Mouse (Mus musculus) CH12.LX (cell line): ENCODE measurements around the gene Olfr97. TPM values are rescaled to one million over a fixed set of nuclear protein-coding genes. Genes with fewer than 3 reads are reported as not detected.

ENCODE experiments used
- DNase-seq: peaks from one replicate; pipeline ENCODE4 v3.0.0-alpha.2; 2013; ENCODE audit errors: extremely low read depth
- H3K27ac ChIP-seq: 2 replicates; pipeline ENCODE4 v1.5.1; 2012; ENCODE audit warnings: low read depth, mild to moderate bottlenecking, control low read depth, moderate library complexity; ENCODE audit not compliant: insufficient read depth
- H3K27me3 ChIP-seq: replicated peaks from 2 replicates; pipeline ENCODE3; 2012; ENCODE audit warnings: inconsistent platforms
- H3K36me3 ChIP-seq, 2 experiments: replicated peaks in 1 of 2; 2 replicates each; pipeline versions ENCODE3 to v1.6.1; 2012; ENCODE audit warnings: inconsistent platforms in 1 of 2, low read length in 1 of 2, mild to moderate bottlenecking in 1 of 2, mixed read lengths in 1 of 2, moderate library complexity in 1 of 2; ENCODE audit not compliant: control insufficient read depth in 1 of 2, insufficient read depth in 1 of 2
- H3K4me1 ChIP-seq, 2 experiments: 2 replicates each; pipeline ENCODE4 v1.6.1; 2012; ENCODE audit warnings: inconsistent platforms in 1 of 2, moderate library complexity in 1 of 2; ENCODE audit not compliant: insufficient read depth in 2 of 2, control insufficient read depth in 1 of 2
- H3K4me2 ChIP-seq: 2 replicates; pipeline ENCODE4 v1.6.1; 2012; ENCODE audit warnings: low read depth, mild to moderate bottlenecking, control low read depth; ENCODE audit not compliant: poor library complexity, insufficient read depth, severe bottlenecking
- H3K4me3 ChIP-seq, 3 experiments: fragments of 150-350 bp in 1 of 3; sonication (generic) in 1 of 3; replicated peaks in 1 of 3; 2 replicates each; pipeline versions ENCODE3 to v1.5.1; 2011 to 2012; ENCODE audit warnings: low read depth in 2 of 3, low read length in 2 of 3, mild to moderate bottlenecking in 2 of 3, moderate library complexity in 2 of 3, control low read depth in 1 of 3, improper control_type of control experiment in 1 of 3, inconsistent platforms in 1 of 3, mixed read lengths in 1 of 3; ENCODE audit not compliant: poor library complexity in 1 of 3
- H3K79me2 ChIP-seq: replicated peaks from 2 replicates; pipeline ENCODE4 v1.6.1; 2012; ENCODE audit warnings: mild to moderate bottlenecking, moderate library complexity; ENCODE audit not compliant: control insufficient read depth, poor library complexity, insufficient read depth, severe bottlenecking; ENCODE audit errors: extremely low read depth
- H3K9ac ChIP-seq: 2 replicates; pipeline ENCODE4 v1.6.1; 2012; ENCODE audit warnings: low read depth, mild to moderate bottlenecking, control low read depth, moderate library complexity; ENCODE audit not compliant: insufficient read depth
- H3K9me3 ChIP-seq: replicated peaks from 2 replicates; pipeline ENCODE3; 2012; ENCODE audit warnings: low read length, inconsistent platforms, mixed read lengths
- BHLHE40 ChIP-seq: IDR thresholded peaks from 2 replicates; pipeline ENCODE4 v1.6.1; 2011; ENCODE audit warnings: mild to moderate bottlenecking, low read depth, low read length, improper control_type of control experiment
- CTCF ChIP-seq, 2 experiments: IDR thresholded peaks in 1 of 2; conservative IDR thresholded peaks in 1 of 2; 2 replicates each; pipeline ENCODE4 v1.5.1; 2011 to 2012; ENCODE audit warnings: low read depth in 2 of 2, low read length in 2 of 2, improper control_type of control experiment in 1 of 2, inconsistent platforms in 1 of 2, mild to moderate bottlenecking in 1 of 2, moderate library complexity in 1 of 2
- E2F4 ChIP-seq: IDR thresholded peaks from 2 replicates; pipeline ENCODE4 v1.6.1; 2011; ENCODE audit warnings: low read depth, low read length, improper control_type of control experiment; ENCODE audit not compliant: insufficient replicate concordance
- ELF1 ChIP-seq: IDR thresholded peaks from 2 replicates; pipeline ENCODE4 v1.6.1; 2014; ENCODE audit warnings: low read depth, mild to moderate bottlenecking, inconsistent platforms, low read length, improper control_type of control experiment
- ETS1 ChIP-seq: conservative IDR thresholded peaks from 2 replicates; pipeline ENCODE4 v1.6.1; 2012; ENCODE audit warnings: low read depth, mild to moderate bottlenecking, inconsistent platforms, low read length, improper control_type of control experiment, moderate library complexity
- GABPA ChIP-seq: IDR thresholded peaks from 2 replicates; pipeline ENCODE4 v1.6.1; 2012; ENCODE audit warnings: low read depth, low read length, improper control_type of control experiment, inconsistent platforms; ENCODE audit not compliant: insufficient replicate concordance
- HCFC1 ChIP-seq: IDR thresholded peaks from 2 replicates; pipeline ENCODE4 v1.6.1; 2012; ENCODE audit warnings: low read depth, mild to moderate bottlenecking, inconsistent platforms, low read length, improper control_type of control experiment
- JUN ChIP-seq: IDR thresholded peaks from 2 replicates; pipeline ENCODE4 v1.6.1; 2011; ENCODE audit warnings: low read depth, mild to moderate bottlenecking, low read length, improper control_type of control experiment, moderate library complexity; ENCODE audit not compliant: insufficient read depth
- KAT2A ChIP-seq: IDR thresholded peaks from 2 replicates; pipeline ENCODE4 v1.6.1; 2012; ENCODE audit warnings: low read length, improper control_type of control experiment, inconsistent platforms; ENCODE audit not compliant: insufficient replicate concordance
- MAX ChIP-seq: IDR thresholded peaks from 2 replicates; pipeline ENCODE4 v1.6.1; 2011; ENCODE audit warnings: low read length, improper control_type of control experiment
- MAZ ChIP-seq: IDR thresholded peaks from 2 replicates; pipeline ENCODE4 v1.6.1; 2012; ENCODE audit warnings: low read depth, mild to moderate bottlenecking, inconsistent platforms, low read length, improper control_type of control experiment, moderate library complexity
- MEF2A ChIP-seq: IDR thresholded peaks from 2 replicates; pipeline ENCODE4 v1.6.1; 2014; ENCODE audit warnings: low read depth, mild to moderate bottlenecking, inconsistent platforms, low read length, improper control_type of control experiment, borderline replicate concordance
- MXI1 ChIP-seq: IDR thresholded peaks from 2 replicates; pipeline ENCODE4 v1.6.1; 2011; ENCODE audit warnings: mild to moderate bottlenecking, low read depth, low read length, improper control_type of control experiment
- POLR2AphosphoS2 ChIP-seq: IDR thresholded peaks from 2 replicates; pipeline ENCODE4 v1.6.1; 2011; ENCODE audit warnings: low read depth, low read length, improper control_type of control experiment
- RCOR1 ChIP-seq: conservative IDR thresholded peaks from 2 replicates; pipeline ENCODE4 v1.6.1; 2012; ENCODE audit warnings: low read depth, mild to moderate bottlenecking, inconsistent platforms, low read length, improper control_type of control experiment
- SMC3 ChIP-seq: IDR thresholded peaks from 2 replicates; pipeline ENCODE4 v1.6.1; 2011; ENCODE audit warnings: low read depth, low read length, improper control_type of control experiment
- UBTF ChIP-seq: IDR thresholded peaks from 2 replicates; pipeline ENCODE4 v1.6.1; 2012; ENCODE audit warnings: low read depth, mild to moderate bottlenecking, inconsistent platforms, low read length, improper control_type of control experiment, moderate library complexity
- USF1 ChIP-seq: IDR thresholded peaks from 2 replicates; pipeline ENCODE4 v1.6.1; 2014; ENCODE audit warnings: low read depth, mild to moderate bottlenecking, inconsistent platforms, low read length, improper control_type of control experiment
- ZC3H11A ChIP-seq: IDR thresholded peaks from 2 replicates; pipeline ENCODE4 v1.6.1; 2012; ENCODE audit warnings: low read depth, mild to moderate bottlenecking, inconsistent platforms, low read length, improper control_type of control experiment
- ZMIZ1 ChIP-seq: IDR thresholded peaks from 2 replicates; pipeline ENCODE4 v1.6.1; 2012; ENCODE audit warnings: low read depth, mild to moderate bottlenecking, inconsistent platforms, low read length, improper control_type of control experiment
- ZNF384 ChIP-seq: IDR thresholded peaks from 2 replicates; pipeline ENCODE4 v1.6.1; 2012; ENCODE audit warnings: low read depth, low read length, improper control_type of control experiment, inconsistent platforms
- dilution Hi-C: fragments of 300-500 bp; cut with MboI; formaldehyde crosslinking; loops from 2 replicates; pipeline ENCODE4 v1.14.3; 2020; ENCODE audit warnings: low sequenced_read_pairs; ENCODE audit not compliant: extremely low pct_unique_long_range_greater_than_20kb, extremely low pct_ligation_motif_present
- in situ Hi-C: fragments of 300-500 bp; cut with MboI; formaldehyde crosslinking; loops from 3 replicates; pipeline ENCODE4 v1.14.3; 2019; ENCODE audit warnings: low sequenced_read_pairs, low pct_ligation_motif_present, low pct_unique_long_range_greater_than_20kb, mixed read lengths
- polyA plus RNA-seq: library from polyadenylated mRNA; unstranded; fragments of >175 nt; gene quantifications from 2 replicates; pipeline ENCODE4 v1.2.1, GENCODE M21; 2012; ENCODE audit warnings: low read depth; ENCODE audit not compliant: insufficient read length
- total RNA-seq, 2 experiments: library from RNA; depleted of rRNA; stranded (reverse); fragments of 300-350 nt in 1 of 2; fragments of >200 nt in 1 of 2; gene quantifications; 2 replicates each; pipeline ENCODE4 v1.2.3; 2012 to 2014

The Olfr97 gene
- total and polyA plus RNA-seq, 3 experiments, result not detected

DNA sequence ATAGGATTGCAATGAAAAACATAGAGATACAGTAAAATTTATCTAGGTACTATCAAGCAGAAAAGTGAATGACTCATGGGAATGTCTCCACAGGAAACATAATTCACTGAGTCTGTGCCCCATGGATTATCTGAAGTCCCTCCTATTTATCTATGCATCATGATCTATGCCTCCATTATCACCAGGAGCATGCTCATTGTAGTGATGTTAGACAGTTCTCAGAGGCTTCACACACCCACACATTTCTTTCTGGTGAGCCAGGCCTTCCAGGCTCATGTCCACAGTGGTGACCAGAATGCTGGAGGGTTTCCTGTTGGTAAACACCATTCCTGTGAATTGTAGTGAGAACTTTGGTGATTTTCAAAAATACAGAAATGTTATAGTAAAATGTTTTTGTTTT is 39.4 kb upstream of the Olfr97 start:
- Histone ChIP-seq H3K4me2 (no peak overlapping the region), H3K36me3 (peaks cover 45 to 77% of the 10 kb centered on the region in 2 experiments), H3K27ac (no peak overlapping the region), H3K4me3 (no peak overlapping the region), H3K9ac (no peak overlapping the region), H3K27me3 (no peaks in the 10 kb centered on the region), H3K9me3 (no peaks in the 10 kb centered on the region), H3K79me2 (peaks cover 22% of the 10 kb centered on the region), H3K4me1 (peaks cover 6 to 35% of the 10 kb centered on the region in 2 experiments)
- dilution Hi-C loops (no loop called here), in situ Hi-C loops (no loop called here)
- DNase-seq, result no peak
- no peak for TF ChIP-seq HCFC1
- no peak for TF ChIP-seq ZC3H11A
- TF ChIP-seq SMC3, result no peak
- TF ChIP-seq ETS1, result no peak
- TF ChIP-seq USF1, result no peak
- no peak for TF ChIP-seq KAT2A
- no peak for TF ChIP-seq JUN
- TF ChIP-seq MAX, result no peak
- no peak for TF ChIP-seq UBTF
- TF ChIP-seq MXI1, result no peak
- no peak for TF ChIP-seq BHLHE40
- no peak for TF ChIP-seq ZMIZ1
- no peak for TF ChIP-seq GABPA
- TF ChIP-seq CTCF (conservative IDR thresholded peaks at IDR 0.05 in 1 of 2, IDR thresholded peaks at IDR 0.05 in 1 of 2; ENCODE audit: low read depth in 2 of 2, low read length in 2 of 2), result no peak
- no peak for TF ChIP-seq MAZ
- TF ChIP-seq E2F4, result no peak
- TF ChIP-seq ELF1, result no peak
- TF ChIP-seq RCOR1, result no peak

- Histone ChIP-seq H3K27me3 (no peaks in the 10 kb centered on the region), H3K4me1 (peaks cover 6 to 35% of the 10 kb centered on the region in 2 experiments), H3K9me3 (no peaks in the 10 kb centered on the region), H3K4me2 (no peak overlapping the region), H3K27ac (no peak overlapping the region), H3K79me2 (peaks cover 28% of the 10 kb centered on the region)
- DNase-seq, result no peak
- in situ Hi-C loops, result no loop called here
- dilution Hi-C loops, result no loop called here
- no peak for TF ChIP-seq E2F4
- peak; percentile 85 for TF ChIP-seq ZNF384
- no peak for TF ChIP-seq POLR2AphosphoS2
- TF ChIP-seq KAT2A, result no peak
- TF ChIP-seq MEF2A, result no peak
- no peak for TF ChIP-seq ETS1
- TF ChIP-seq, all 38 proteins: peak for 1
- Histone ChIP-seq H3K9ac (no peak overlapping the region), H3K4me3 (no peak overlapping the region), H3K36me3 (peaks cover 45 to 81% of the 10 kb centered on the region in 2 experiments)
Observed at GRCm38 (mm10) chr17:37275626-37276248, 38.6 kb upstream of the Olfr97 start.
